Mouse (Mus musculus) cerebellum, adult 18-20 months (tissue): ENCODE measurements around the gene Atxn10.
A peak's percentile ranks its signal among the peaks of the same experiment; 100 is the strongest.

Experiments
- DNase-seq, 2 experiments: peaks; one replicate each; pipeline ENCODE4 v3.0.0; 2021

Gene Atxn10

GRCm38 (mm10) chr15:85479365-85479764 lies 143.3 kb downstream of the Atxn10 start:
- no peak for DNase-seq

GRCm38 (mm10) chr15:85479919-85480318 lies 143.9 kb downstream of the Atxn10 start:
- no peak for DNase-seq

- peak; percentile 53 to 62 for DNase-seq
These were observed 144.6 kb downstream of the Atxn10 start for GRCm38 (mm10) chr15:85480630-85481029.

GRCm38 (mm10) chr15:85488900-85489299 lies 152.9 kb downstream of the Atxn10 start:
- no peak for DNase-seq

GRCm38 (mm10) chr15:85489751-85490150 lies 153.7 kb downstream of the Atxn10 start:
- DNase-seq: no peak

DNA sequence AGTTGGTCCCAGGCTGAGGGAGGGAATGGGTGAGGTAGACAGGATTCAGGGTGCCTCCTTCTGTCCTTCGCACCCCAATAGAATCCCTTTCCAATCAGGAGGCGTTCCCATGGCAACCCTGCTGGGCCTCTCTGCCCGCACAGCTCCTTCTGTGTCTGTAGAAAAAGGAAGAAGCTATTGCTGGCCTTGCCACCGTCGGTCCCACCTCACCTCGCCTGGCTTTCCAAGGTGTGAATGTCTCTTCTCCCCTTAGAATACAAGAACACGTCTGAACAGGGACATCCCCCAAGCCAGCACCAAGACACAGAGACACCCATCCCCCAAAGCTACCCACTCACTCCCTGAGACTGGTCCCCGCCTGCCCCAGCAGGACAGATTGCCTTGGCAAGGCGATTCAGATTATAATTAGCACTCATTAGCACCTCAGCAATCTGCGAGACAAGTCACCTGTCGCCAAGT lies 158.1 kb downstream of the Atxn10 start:
- no peak for DNase-seq

DNA sequence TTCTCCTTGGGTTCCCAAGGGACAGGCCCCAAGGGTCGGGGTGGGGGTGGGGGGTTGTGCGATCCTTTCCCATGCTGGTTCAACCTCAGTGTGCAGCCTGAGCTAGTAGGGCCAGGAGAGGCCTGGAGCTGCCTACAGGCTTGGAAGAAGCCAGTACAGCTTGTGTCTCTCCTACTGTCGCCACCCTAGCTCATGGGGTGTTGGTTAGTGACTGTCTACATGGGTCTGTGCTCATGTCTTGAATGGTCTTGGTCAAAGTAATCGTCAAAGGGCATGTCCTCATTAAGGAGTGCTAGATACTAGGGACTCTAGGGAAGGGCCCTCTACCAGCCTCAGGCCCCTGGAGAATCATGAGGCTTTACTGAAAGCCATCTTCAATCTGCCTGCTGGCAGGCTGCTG lies 161.5 kb downstream of the Atxn10 start:
- DNase-seq: no peak

- no peak for DNase-seq
These were observed 162.0 kb downstream of the Atxn10 start for GRCm38 (mm10) chr15:85497981-85498475.

DNA sequence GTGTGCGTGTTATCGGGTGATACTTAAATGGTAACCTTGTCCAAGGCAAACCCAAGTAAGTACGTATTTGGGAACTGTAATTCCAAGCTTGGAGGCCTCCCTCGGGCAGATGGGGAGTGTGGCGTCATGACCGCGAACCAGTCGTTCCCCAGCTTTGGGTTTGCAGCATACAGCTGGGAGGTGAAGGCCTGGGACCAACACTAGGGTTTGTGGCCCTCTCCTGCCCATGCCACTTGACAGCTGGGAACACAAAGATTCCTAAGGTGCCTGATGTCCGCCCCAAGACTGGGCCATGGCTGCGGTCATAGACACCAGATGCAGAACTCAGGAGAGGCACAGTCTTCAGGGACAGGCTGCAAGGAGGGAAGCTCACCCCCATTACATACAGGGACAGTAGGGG lies 164.2 kb downstream of the Atxn10 start:
- no peak for DNase-seq

- DNase-seq: no peak
These were observed 167.1 kb downstream of the Atxn10 start, which contains the start of gene 7530416G11Rik for GRCm38 (mm10) chr15:85503127-85503526. 7530416G11Rik (minus strand) TSS chr15:85503227.

DNA sequence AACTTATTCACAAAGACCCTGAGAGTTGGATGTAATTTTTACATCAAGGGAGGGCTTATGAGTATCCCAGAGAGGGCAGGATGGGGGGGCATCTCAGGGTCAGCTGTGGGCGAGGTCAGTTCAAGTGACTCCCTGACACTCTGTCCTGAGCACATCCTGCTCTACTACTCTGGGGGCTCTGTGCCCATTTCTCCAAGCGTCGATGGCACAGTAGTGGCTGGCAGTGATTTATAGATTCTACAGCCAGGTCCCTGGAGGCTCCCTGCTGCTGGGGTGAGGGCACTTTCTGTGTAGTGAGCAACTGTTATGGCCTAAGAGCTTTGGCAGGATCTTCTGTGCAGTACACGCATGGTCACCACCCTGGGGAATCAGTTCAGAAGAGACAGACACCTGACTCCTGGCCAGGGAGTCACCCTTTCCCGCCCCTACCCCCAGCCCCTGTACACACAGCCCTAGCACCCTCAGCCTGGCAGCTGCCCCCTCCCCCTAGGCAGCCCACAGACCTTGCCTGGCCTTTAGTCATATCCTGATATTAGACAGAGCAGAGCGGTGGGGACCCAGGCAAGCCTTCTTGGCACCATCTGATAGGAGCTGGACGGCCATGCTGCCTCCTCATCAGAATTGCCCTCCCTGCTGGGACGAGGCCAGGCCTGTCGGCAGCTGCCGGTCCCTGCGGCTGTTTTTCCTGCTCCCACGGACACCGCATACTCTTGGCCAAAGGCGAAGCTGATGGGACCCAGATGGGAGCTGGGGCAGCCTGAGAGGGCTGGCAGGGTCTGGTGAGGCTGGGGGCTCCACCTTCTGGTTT lies 169.3 kb downstream of the Atxn10 start:
- DNase-seq: peak in 1 of 2 experiments; percentile 20

DNA sequence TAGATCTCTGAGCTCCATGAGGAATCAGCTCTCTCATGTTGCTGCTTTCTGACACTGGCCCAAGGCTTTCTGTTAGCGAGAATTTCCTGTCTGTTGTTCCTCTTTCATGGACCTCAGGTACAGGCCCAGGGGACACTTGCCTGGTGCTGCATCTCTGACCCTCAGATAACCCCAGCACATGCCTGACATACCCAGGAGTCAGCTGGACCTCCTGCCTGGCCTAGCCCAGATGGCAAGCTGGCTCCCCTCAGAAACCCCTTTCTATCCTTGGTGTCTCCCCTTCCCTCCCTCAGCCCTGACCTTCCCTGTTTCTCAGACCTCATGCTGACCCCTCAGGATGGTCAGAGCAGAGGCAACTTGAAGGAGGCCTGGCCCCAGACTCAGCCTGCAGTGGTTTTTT lies 170.6 kb downstream of the Atxn10 start:
- DNase-seq: no peak

- no peak for DNase-seq
These were observed 171.4 kb downstream of the Atxn10 start for GRCm38 (mm10) chr15:85507370-85508014.
